Mouse (Mus musculus) ES-Bruce4 (cell line): ENCODE data around the gene Tomm34. TPM values are rescaled to one million over a fixed set of nuclear protein-coding genes. Genes with fewer than 3 reads are reported as not detected.
A peak's percentile ranks its signal among the peaks of the same experiment; 100 is the strongest.

Experiments used
- H3K27ac ChIP-seq: 2 replicates; pipeline ENCODE4 v1.5.1; 2012; ENCODE audit warnings: low read length, inconsistent platforms; ENCODE audit not compliant: insufficient read depth
- H3K27me3 ChIP-seq: 2 replicates; pipeline ENCODE4 v1.6.1; 2012; ENCODE audit warnings: mild to moderate bottlenecking, low read length, inconsistent platforms; ENCODE audit not compliant: control insufficient read depth, poor library complexity, insufficient read depth, severe bottlenecking
- H3K36me3 ChIP-seq: 2 replicates; pipeline ENCODE4 v1.6.1; 2012; ENCODE audit warnings: inconsistent platforms, mild to moderate bottlenecking, low read length, moderate library complexity; ENCODE audit not compliant: control insufficient read depth, poor library complexity, insufficient read depth, severe bottlenecking
- H3K4me1 ChIP-seq: one replicate; pipeline ENCODE4 v1.8.1; 2011; ENCODE audit warnings: low read length; ENCODE audit not compliant: control insufficient read depth, insufficient read depth
- H3K4me3 ChIP-seq: 2 replicates; pipeline ENCODE4 v1.5.1; 2011; ENCODE audit warnings: low read depth, mild to moderate bottlenecking, low read length
- H3K9ac ChIP-seq: 2 replicates; pipeline ENCODE4 v1.6.1; 2012; ENCODE audit warnings: low read depth, mild to moderate bottlenecking, inconsistent platforms; ENCODE audit not compliant: poor library complexity, severe bottlenecking
- H3K9me3 ChIP-seq: replicated peaks from 2 replicates; pipeline ENCODE4 v1.6.1; 2012; ENCODE audit warnings: mild to moderate bottlenecking, low read length, inconsistent platforms; ENCODE audit not compliant: control insufficient read depth, poor library complexity, insufficient read depth, severe bottlenecking
- CTCF ChIP-seq: IDR thresholded peaks from one replicate; pipeline ENCODE4 v1.8.1; 2011; ENCODE audit warnings: low read depth, low read length
- EP300 ChIP-seq: IDR thresholded peaks from 2 replicates; pipeline ENCODE4 v1.6.1; 2011; ENCODE audit warnings: low read depth, low read length; ENCODE audit not compliant: insufficient read depth
- POLR2A ChIP-seq: IDR thresholded peaks from one replicate; pipeline ENCODE4 v1.8.1; 2011; ENCODE audit warnings: low read length; ENCODE audit not compliant: insufficient read depth
- polyA plus RNA-seq: library from polyadenylated mRNA; stranded (reverse); fragments of >200 nt; gene quantifications from 2 replicates; pipeline ENCODE4 v1.2.4, GENCODE M21; 2011; ENCODE audit warnings: low read depth; ENCODE audit not compliant: missing spikeins, insufficient read depth, insufficient read length

Gene Tomm34
- polyA plus RNA-seq, 1 experiment: 90.0 TPM

- Histone ChIP-seq H3K36me3 (peaks cover 19% of the 10 kb centered on the region), H3K27me3 (no peaks in the 10 kb centered on the region), H3K9ac (no peak overlapping the region), H3K9me3 (no peaks in the 10 kb centered on the region), H3K4me1 (no peaks in the 10 kb centered on the region), H3K4me3 (no peak overlapping the region), H3K27ac (no peak overlapping the region)
- TF ChIP-seq CTCF (peak; percentile 21), POLR2A (no peak), EP300 (no peak)
Measured at GRCm38 (mm10) chr2:164094152-164094551, 23.2 kb upstream of the Tomm34 start.

- Histone ChIP-seq H3K27me3 (no peaks in the 10 kb centered on the region), H3K27ac (no peak overlapping the region), H3K9ac (no peak overlapping the region), H3K4me3 (no peak overlapping the region), H3K36me3 (peaks cover 13% of the 10 kb centered on the region), H3K9me3 (no peaks in the 10 kb centered on the region), H3K4me1 (no peaks in the 10 kb centered on the region)
- no peak for TF ChIP-seq CTCF
- TF ChIP-seq POLR2A: no peak
- TF ChIP-seq EP300: no peak
Measured at GRCm38 (mm10) chr2:164089508-164089907, 18.5 kb upstream of the Tomm34 start.

- H3K36me3 ChIP-seq: peaks cover 14% of the 10 kb centered on the region
- H3K27me3 ChIP-seq: no peaks in the 10 kb centered on the region
- H3K27ac ChIP-seq: no peak overlapping the region
- no peak overlapping the region for H3K4me3 ChIP-seq
- no peak for TF ChIP-seq EP300
- no peak for TF ChIP-seq CTCF
- TF ChIP-seq POLR2A: no peak
- H3K9ac ChIP-seq: no peak overlapping the region
- H3K9me3 ChIP-seq: no peaks in the 10 kb centered on the region
- no peaks in the 10 kb centered on the region for H3K4me1 ChIP-seq
Measured at GRCm38 (mm10) chr2:164087416-164088017, 16.5 kb upstream of the Tomm34 start.

- Histone ChIP-seq H3K27me3 (no peaks in the 10 kb centered on the region), H3K4me3 (no peak overlapping the region), H3K9me3 (no peaks in the 10 kb centered on the region), H3K36me3 (peaks cover 31% of the 10 kb centered on the region), H3K9ac (no peak overlapping the region), H3K27ac (no peak overlapping the region), H3K4me1 (no peaks in the 10 kb centered on the region)
- no peak for TF ChIP-seq CTCF
- TF ChIP-seq EP300: no peak
- TF ChIP-seq POLR2A: no peak
Measured at GRCm38 (mm10) chr2:164084342-164084700, 13.4 kb upstream of the Tomm34 start.

- Histone ChIP-seq H3K9me3 (no peaks in the 10 kb centered on the region), H3K27ac (no peak overlapping the region), H3K27me3 (no peaks in the 10 kb centered on the region), H3K36me3 (peaks cover 31% of the 10 kb centered on the region), H3K4me1 (no peaks in the 10 kb centered on the region), H3K9ac (no peak overlapping the region), H3K4me3 (no peak overlapping the region)
- TF ChIP-seq EP300: no peak
- no peak for TF ChIP-seq POLR2A
- TF ChIP-seq CTCF: no peak
Measured at GRCm38 (mm10) chr2:164083609-164084341, 12.8 kb upstream of the Tomm34 start.

GRCm38 (mm10) chr2:164082175-164082574 is 11.2 kb upstream of the Tomm34 start:
- Histone ChIP-seq H3K4me3 (no peak overlapping the region), H3K9ac (no peak overlapping the region), H3K4me1 (no peaks in the 10 kb centered on the region), H3K27ac (no peak overlapping the region), H3K9me3 (no peaks in the 10 kb centered on the region), H3K27me3 (no peaks in the 10 kb centered on the region), H3K36me3 (peaks cover 29% of the 10 kb centered on the region)
- TF ChIP-seq POLR2A (no peak), EP300 (no peak), CTCF (no peak)
